Mouse (Mus musculus) small intestine, adult 2 months (tissue): ENCODE measurements around the gene Kif16b.

ENCODE experiments used
- CTCF ChIP-seq: fragments of 200-500 bp; IDR thresholded peaks from 2 replicates; pipeline ENCODE4 v1.5.1; 2012; ENCODE audit warnings: low read depth, mild to moderate bottlenecking, control low read depth, inconsistent platforms, low read length, moderate library complexity, mixed read lengths; ENCODE audit not compliant: insufficient replicate concordance, insufficient read length; ENCODE audit errors: extremely low read depth
- POLR2A ChIP-seq: fragments of 200-500 bp; IDR thresholded peaks from 2 replicates; pipeline ENCODE4 v1.6.1; 2012; ENCODE audit warnings: low read depth, mild to moderate bottlenecking, control low read depth, inconsistent platforms, low read length, moderate library complexity

- TF ChIP-seq POLR2A (no peak), CTCF (no peak)
These were observed 311.7 kb downstream of the Kif16b start for GRCm38 (mm10) chr2:142589403-142590283.
